Comparison of ENCODE assay signal across 8 mouse cellular contexts in genomic region chr4:41604476-41605396, GRCm38 (mm10). TPM values are rescaled to one million over a fixed set of nuclear protein-coding genes. Genes with fewer than 3 reads are reported as not detected.
DNase-seq lines count a peak whose midpoint lies in the region; ATAC-seq and TF ChIP-seq lines count a peak whose summit lies in the region.

No protein-coding gene starts in this region.

- H3K27me3 ChIP-seq in lung, postnatal 0 days (replicated peaks; ENCODE audit: insufficient read depth, low read length), result no peaks in the 10 kb centered on the region
- H3K27me3 ChIP-seq in forebrain, embryonic 16.5 days (replicated peaks; ENCODE audit: control insufficient read depth, insufficient read depth, low read length), result no peaks in the 10 kb centered on the region; the same call in 1 of the 2 replicates

- TF ChIP-seq CTCF in lung, postnatal 0 days (IDR thresholded peaks at IDR 0.05), result peak; percentile 60

- no peaks in the 10 kb centered on the region for H3K36me3 ChIP-seq in lung, postnatal 0 days (ENCODE audit: insufficient read depth, low read length)
- H3K36me3 ChIP-seq in forebrain, embryonic 16.5 days (ENCODE audit: control insufficient read depth, insufficient read depth), result no peaks in the 10 kb centered on the region

- no peak overlapping the region for H3K4me3 ChIP-seq in lung, postnatal 0 days (ENCODE audit: low read depth, low read length)
- H3K4me3 ChIP-seq in forebrain, embryonic 16.5 days (replicated peaks; ENCODE audit: low read length), result no peak overlapping the region

- no peaks in the 10 kb centered on the region for H3K9me3 ChIP-seq in lung, postnatal 0 days (ENCODE audit: low read length)
- no peaks in the 10 kb centered on the region for H3K9me3 ChIP-seq in forebrain, embryonic 16.5 days (ENCODE audit: control insufficient read depth, low read length)

- no peak overlapping the region for H3K4me2 ChIP-seq in lung, postnatal 0 days (replicated peaks; ENCODE audit: low read depth, low read length)
- no peak overlapping the region for H3K4me2 ChIP-seq in forebrain, embryonic 16.5 days (ENCODE audit: low read length)

- no peak overlapping the region for H3K9ac ChIP-seq in lung, postnatal 0 days (replicated peaks; ENCODE audit: low read depth)
- H3K9ac ChIP-seq in forebrain, embryonic 16.5 days (replicated peaks; ENCODE audit: low read depth, low read length), result 0 out of 2 replicates have a peak overlapping the region, but pooled peaks have one; percentile 7

- H3K4me1 ChIP-seq in lung, postnatal 0 days (ENCODE audit: insufficient read depth, low read depth, low read length), result no peaks in the 10 kb centered on the region
- peaks cover 18% of the 10 kb centered on the region for H3K4me1 ChIP-seq in forebrain, embryonic 16.5 days (replicated peaks; ENCODE audit: control insufficient read depth, insufficient read depth, low read length)

- 47% methylated on average over 8 of the region's 8 CpGs for WGBS in lung, postnatal 0 days
- 27% methylated on average over 8 of the region's 8 CpGs for WGBS in forebrain, embryonic 16.5 days

- TF ChIP-seq EP300 in lung, postnatal 0 days (IDR thresholded peaks at IDR 0.05), result no peak

- DNase-seq in adrenal gland, postnatal 25 days, result peak; percentile 18
- DNase-seq in adrenal gland, adult 8-10 months, result no peak
- no peak for DNase-seq in lung, postnatal 0 days (ENCODE audit: low spot score)
- DNase-seq in lung, postnatal 36 days, result no peak
- peak; percentile 64 for DNase-seq in retina, embryonic 14.5 days (ENCODE audit: low spot score)
- DNase-seq in heart, adult 8-10 months (ENCODE audit: low spot score), result no peak

- no peak for ATAC-seq in lung, postnatal 0 days
- ATAC-seq in forebrain, embryonic 16.5 days, result peak; percentile 62
- no peak for ATAC-seq in megakaryocyte, adult 5-6 weeks (ENCODE audit: poor library complexity, severe bottlenecking)

- no peak overlapping the region for H3K27ac ChIP-seq in lung, postnatal 0 days (ENCODE audit: low read length)
- H3K27ac ChIP-seq in forebrain, embryonic 16.5 days (ENCODE audit: low read length), result no peak overlapping the region

RNA-seq across cellular contexts. Expression of gene Dnaic1, which starts 35.2 kb away (rescaled TPM):
- 0.30 TPM in 1 of 2 replicates, not detected in the other for total RNA-seq in adrenal gland, postnatal 25 days (2021)
- under 1 TPM in 3 of 4 experiments, not detected in 1; 0.49 to 0.94 (median 0.86) TPM for total RNA-seq in adrenal gland, adult 8-10 months (2022)
- polyA plus RNA-seq in lung, postnatal 0 days (2015; fragmentation: Nextera tagmentation; extraction: Ambion mirVana), result 8.9 and 9.0 TPM in 2 replicates
- polyA plus RNA-seq in forebrain, embryonic 16.5 days (2015; fragmentation: Nextera tagmentation; extraction: Ambion mirVana), result 1.2 and 1.7 TPM in 2 replicates
- not detected in 2 replicates for total RNA-seq in megakaryocyte, adult 5-6 weeks (2015)
- total RNA-seq in megakaryocyte, adult 5-6 weeks (2017), result not detected in 2 replicates
- total RNA-seq in heart, adult 8-10 months (2022), result 1 to 10 TPM; 1.7 to 6.2 (median 3.5) TPM

RNA-seq across cellular contexts. Expression of gene Enho, which starts 35.4 kb away (rescaled TPM):
- 2.0 and 3.9 TPM in 2 replicates for total RNA-seq in adrenal gland, postnatal 25 days (2021)
- total RNA-seq in adrenal gland, adult 8-10 months (2022), result 1 to 10 TPM; 3.8 to 5.6 (median 4.9) TPM
- 18.9 and 25.0 TPM in 2 replicates for polyA plus RNA-seq in lung, postnatal 0 days (2015; fragmentation: Nextera tagmentation; extraction: Ambion mirVana)
- polyA plus RNA-seq in forebrain, embryonic 16.5 days (2015; fragmentation: Nextera tagmentation; extraction: Ambion mirVana), result 51.5 and 68.4 TPM in 2 replicates
- not detected in 2 replicates for total RNA-seq in megakaryocyte, adult 5-6 weeks (2015)
- not detected in 2 replicates for total RNA-seq in megakaryocyte, adult 5-6 weeks (2017)
- 10 to 100 TPM in 2 of 4 experiments, 1 to 10 TPM in 2; 8.9 to 13.9 (median 11.1) TPM for total RNA-seq in heart, adult 8-10 months (2022)

RNA-seq across cellular contexts. Expression of gene Fam219a, which starts 35.4 kb away (rescaled TPM):
- 15.0 and 20.0 TPM in 2 replicates for total RNA-seq in adrenal gland, postnatal 25 days (2021)
- 10 to 100 TPM; 21.1 to 33.4 (median 27.0) TPM for total RNA-seq in adrenal gland, adult 8-10 months (2022)
- 4.7 and 5.2 TPM in 2 replicates for polyA plus RNA-seq in lung, postnatal 0 days (2015; fragmentation: Nextera tagmentation; extraction: Ambion mirVana)
- polyA plus RNA-seq in forebrain, embryonic 16.5 days (2015; fragmentation: Nextera tagmentation; extraction: Ambion mirVana), result 13.7 and 14.2 TPM in 2 replicates
- 6.1 and 8.9 TPM in 2 replicates for total RNA-seq in megakaryocyte, adult 5-6 weeks (2015)
- total RNA-seq in megakaryocyte, adult 5-6 weeks (2017), result 1.7 and 3.1 TPM in 2 replicates
- total RNA-seq in heart, adult 8-10 months (2022), result 10 to 100 TPM; 12.3 to 16.5 (median 14.1) TPM

Comparison
In these comparisons a context has a peak if more than half of its experiments do, and no peak if none do; other contexts are left out.
1. DNase-seq: peak in adrenal gland, postnatal 25 days (single experiment) and retina, embryonic 14.5 days (single experiment); none in adrenal gland, adult 8-10 months (single experiment), lung, postnatal 0 days (single experiment), lung, postnatal 36 days (single experiment) and heart, adult 8-10 months (single experiment).